Mouse (Mus musculus) cerebellum, adult (tissue): ENCODE data around the gene Defb35.
"Not testable (repeated sequence)": the region's sequence is repeated elsewhere in the genome, so short reads cannot be mapped to it uniquely, and the experiment has no call there.

Source experiments
- ATAC-seq: cut with Nextera tagmentation; 2 replicates; pipeline ENCODE4 v1.9.2; 2017; ENCODE audit warnings: mild to moderate bottlenecking, moderate library complexity, mixed read lengths; ENCODE audit not compliant: insufficient number of reproducible peaks, low FRiP score, low TSS enrichment

Defb35 gene

DNA sequence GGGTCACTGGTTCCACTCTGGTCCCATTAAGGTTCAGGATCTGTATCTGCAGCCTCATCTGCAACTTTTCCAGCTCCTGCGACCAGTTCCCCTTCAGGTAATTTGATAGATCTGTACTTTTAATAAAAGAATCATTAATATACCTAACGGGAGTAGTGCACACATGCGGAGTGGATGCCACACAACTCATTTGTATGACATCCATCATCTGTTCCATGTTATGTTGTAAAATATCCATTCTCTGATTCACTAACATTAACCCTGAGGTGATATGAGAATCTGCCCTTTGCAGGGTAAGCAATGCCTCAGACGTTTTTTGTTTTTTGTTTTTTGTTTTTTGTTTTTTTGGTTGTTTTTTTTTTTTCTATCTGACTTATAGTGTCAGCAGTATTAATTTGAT lies at the start of gene Defb35:
TSS of gene Defb35 (plus strand) at position 301 of the 400 bp plus-strand sequence.
- ATAC-seq, result not testable (repeated sequence)

GRCm38 (mm10) chr8:21906290-21906689 lies 31.9 kb upstream of the Defb35 start, which contains the start of gene Defb11:
Gene Defb11 (minus strand): TSS chr8:21906412.
- not testable (repeated sequence) for ATAC-seq

DNA sequence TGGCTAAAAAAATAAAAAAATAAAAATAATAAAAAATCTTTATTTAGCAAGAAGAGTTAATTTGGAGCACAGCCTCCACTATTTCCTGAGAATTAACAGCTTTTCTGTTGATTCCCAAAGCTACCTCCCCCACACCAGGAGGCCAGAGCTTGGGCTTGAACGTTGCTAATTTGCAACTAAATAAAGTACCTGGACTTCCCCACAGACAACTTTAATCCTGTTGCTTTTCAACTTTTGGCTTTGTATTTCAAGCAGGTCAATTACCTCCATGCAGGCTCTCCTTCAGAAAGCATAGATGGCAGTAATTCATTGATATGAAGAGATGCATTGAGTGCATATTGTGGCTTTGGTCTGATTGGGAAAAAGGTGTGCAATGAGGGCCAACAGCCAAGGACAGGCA lies 26.2 kb upstream of the Defb35 start:
- no peak for ATAC-seq

DNA sequence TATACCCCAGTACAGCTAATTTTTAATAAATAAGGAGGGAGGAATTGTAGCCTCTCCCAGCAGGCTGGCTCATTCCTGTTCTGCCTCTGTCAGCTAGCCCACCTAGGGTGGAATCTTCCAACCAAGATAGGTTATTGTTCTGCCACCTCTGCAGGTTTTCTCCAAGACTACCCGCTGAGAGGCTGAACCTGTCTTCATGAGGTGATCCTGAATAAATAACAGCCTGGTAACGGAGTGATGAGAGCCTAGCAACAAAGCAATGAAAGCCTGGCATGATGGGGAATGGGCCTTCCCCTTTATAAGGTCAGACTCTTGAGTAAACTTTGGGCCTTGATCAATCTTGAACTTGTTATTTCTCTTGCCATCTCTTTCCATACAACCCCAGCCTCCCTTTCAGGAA lies 25.6 kb upstream of the Defb35 start:
- no peak for ATAC-seq

DNA sequence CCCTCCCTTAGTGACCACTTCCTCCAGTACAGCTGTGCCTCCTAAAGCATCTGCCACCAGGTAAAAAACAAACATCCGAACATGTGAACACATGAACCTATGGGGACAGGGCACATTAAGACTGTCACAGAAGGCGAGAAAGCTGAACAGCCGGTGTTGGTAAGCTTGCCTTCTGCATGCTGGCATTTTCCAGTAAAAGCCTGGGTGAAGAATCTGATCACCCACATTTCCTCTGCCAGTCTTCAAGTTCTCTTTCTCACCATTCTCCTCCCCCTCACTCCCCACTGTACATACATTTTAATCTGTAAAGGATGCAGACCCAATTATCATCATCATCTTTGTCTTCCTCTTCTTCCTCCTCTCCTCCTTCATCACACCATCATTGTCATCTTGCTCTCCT lies 22.5 kb upstream of the Defb35 start:
- no peak for ATAC-seq

GRCm38 (mm10) chr8:21930754-21931153 lies 7.4 kb upstream of the Defb35 start:
- not testable (repeated sequence) for ATAC-seq

DNA sequence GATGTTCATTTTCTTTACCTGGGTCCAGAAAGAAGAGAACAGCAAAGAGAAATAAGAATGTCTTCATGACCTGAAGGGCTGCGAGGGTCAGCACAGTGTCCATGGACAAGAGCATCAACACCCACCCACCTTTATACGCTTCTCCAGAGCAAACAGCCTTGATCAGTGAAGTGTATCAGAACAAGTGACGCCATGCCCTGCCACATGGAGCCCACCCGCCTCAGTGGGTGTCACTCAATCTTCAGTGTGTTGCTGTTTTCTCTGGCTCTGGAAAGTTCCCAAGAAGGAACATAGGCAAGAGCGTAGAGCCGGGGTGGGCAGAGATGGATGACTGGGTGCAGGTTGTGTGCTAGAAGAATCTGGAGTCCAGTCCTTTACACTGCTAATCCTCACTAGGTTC lies 5.5 kb upstream of the Defb35 start, which contains the start of gene Defb15:
TSS of gene Defb15 (minus strand) at position 101 of the 400 bp plus-strand sequence.
- ATAC-seq, result no peak

GRCm38 (mm10) chr8:21946462-21946861 lies 8.3 kb downstream of the Defb35 start, which contains the start of gene Defb13:
Gene Defb13 (plus strand): TSS chr8:21946762.
- ATAC-seq, result no peak

DNA sequence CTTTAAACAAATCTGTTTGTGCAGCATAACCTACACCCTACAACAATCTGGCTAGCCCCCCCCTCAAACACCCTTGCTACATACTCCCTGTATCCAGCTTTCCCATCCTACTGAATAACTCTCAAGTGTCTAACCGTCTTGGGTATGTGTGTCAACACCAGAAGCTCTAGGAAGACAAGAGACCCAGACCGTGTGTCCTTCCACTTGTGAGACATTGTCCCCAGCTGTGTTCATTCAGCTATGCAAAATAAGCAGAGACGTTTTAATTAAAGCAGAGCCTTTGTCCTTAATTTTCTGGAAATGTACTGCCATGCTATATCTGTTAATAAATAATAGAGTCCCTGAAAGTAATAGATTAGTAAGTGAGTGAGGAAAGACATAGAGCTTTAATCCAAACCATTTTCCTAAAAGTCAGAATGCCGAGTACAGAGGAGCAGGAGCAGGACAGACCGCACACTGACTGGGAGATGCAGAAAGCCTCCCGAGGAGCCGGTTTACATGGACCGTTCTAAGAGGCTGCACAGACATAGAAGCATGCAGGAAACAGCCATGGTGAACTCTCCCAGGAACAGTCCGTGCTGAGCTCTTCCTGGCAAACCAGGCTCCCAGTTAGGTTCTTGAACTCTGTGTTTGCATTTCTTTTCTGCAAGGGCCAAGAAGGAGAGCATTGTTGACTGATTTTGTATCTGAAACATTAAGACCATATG lies 9.3 kb downstream of the Defb35 start:
- no peak for ATAC-seq

DNA sequence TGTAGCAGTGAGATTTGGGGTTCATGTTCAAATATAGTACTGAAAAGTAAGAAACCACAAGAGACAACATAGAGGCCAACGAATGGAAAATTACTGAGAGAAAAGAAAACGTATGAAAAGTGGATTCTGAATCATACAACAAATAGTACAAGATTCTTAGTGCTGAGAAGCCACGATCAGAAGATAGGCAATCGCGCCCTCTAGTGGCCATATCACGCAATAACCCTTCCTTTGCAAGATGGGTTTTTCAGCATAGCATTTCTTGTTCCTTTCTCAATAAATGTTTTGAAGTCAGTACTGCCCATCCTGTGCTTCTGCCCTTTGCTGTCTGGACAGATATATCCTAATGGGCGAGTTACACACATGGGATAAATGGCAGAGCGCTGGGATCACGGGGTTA lies 17.2 kb downstream of the Defb35 start:
- ATAC-seq, result no peak

DNA sequence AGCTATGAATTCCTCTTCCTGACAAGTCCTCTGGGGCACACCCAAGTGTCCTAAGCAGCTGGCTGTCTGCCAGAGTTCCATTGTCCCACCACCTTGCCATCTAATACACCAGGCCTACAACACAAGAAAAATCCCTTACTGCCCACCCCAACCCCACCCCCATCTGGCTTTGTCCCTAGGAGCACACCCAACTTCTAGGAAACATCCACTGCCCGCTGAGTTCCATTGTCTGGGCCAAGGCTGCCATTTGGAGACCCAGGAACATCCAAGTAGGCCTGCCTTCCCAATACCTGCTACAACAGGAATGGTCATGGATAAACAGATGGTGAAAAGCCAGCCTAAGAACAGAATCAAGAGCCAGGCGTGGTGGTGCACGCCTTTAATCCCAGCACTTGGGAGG lies 18.2 kb downstream of the Defb35 start:
- no peak for ATAC-seq

DNA sequence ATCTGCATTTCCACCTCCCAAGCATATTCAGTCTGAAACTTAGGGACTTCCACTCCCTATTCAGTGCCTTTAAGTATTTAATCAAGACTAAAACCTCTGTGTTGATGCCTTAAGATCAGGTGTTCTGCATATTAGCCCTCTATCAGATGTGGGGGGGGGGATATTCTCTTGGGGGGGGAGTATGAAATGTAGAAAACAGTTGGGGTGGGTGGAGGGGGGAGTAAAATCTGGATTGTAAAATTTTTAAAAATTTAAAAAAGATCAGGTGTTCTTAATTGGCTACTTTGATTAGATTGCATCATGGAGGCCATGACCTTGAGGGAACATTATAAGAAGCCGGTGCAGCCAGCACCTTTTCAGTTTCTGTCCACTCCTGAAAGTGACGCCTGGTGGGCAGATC lies 20.3 kb downstream of the Defb35 start, which contains the start of gene Fam90a1a:
TSS of gene Fam90a1a (plus strand) at position 301 of the 400 bp plus-strand sequence.
- ATAC-seq, result no peak

- no peak for ATAC-seq
Observed at GRCm38 (mm10) chr8:21966646-21967045, 28.5 kb downstream of the Defb35 start.

GRCm38 (mm10) chr8:21969475-21969874 lies 31.3 kb downstream of the Defb35 start, which contains the start of gene Ccdc70:
Gene Ccdc70 (plus strand): TSS chr8:21969775.
- ATAC-seq, result no peak

DNA sequence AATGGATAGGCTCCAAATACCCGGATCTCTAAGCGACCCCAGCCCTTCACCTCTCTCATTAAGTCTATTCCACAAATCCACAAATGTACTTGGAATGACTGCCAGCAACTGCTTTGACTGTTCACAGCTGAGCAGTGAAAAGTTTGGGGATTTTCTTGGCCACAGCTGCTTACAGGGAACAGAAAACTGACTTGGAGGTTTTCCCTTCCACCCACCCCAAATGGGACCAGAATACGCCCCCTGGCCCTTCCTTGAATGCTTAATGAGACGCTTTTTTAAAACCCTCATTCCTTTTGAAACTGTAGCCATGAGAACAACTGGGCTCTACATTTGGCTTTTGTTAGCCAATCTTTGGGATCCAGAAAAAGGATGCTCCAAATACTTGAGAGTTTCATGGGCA lies 40.0 kb downstream of the Defb35 start:
- peak; percentile 31; the same call in 1 of the 2 replicates for ATAC-seq

GRCm38 (mm10) chr8:21981664-21982337 lies 43.6 kb downstream of the Defb35 start:
- ATAC-seq, result peak; percentile 96
